Mouse (Mus musculus) frontal cortex, postnatal 14 days (tissue): Measurements from ENCODE around the gene Gstm6.

ENCODE experiments used
- DNase-seq, 2 experiments: peaks; one replicate each; pipeline ENCODE4 v3.0.0; 2022; ENCODE audit warnings: low spot score in 2 of 2

The Gstm6 gene

GRCm38 (mm10) chr3:107940524-107940923, 3.0 kb downstream of the Gstm6 start:
- DNase-seq = no peak

GRCm38 (mm10) chr3:107939830-107940229, 3.7 kb downstream of the Gstm6 start:
- peak in 1 of 2 experiments; percentile 37 for DNase-seq

GRCm38 (mm10) chr3:107939403-107939802, 4.1 kb downstream of the Gstm6 start:
- DNase-seq = peak; percentile 36 to 43

GRCm38 (mm10) chr3:107935888-107936287, 7.7 kb downstream of the Gstm6 start:
- DNase-seq = no peak

DNA sequence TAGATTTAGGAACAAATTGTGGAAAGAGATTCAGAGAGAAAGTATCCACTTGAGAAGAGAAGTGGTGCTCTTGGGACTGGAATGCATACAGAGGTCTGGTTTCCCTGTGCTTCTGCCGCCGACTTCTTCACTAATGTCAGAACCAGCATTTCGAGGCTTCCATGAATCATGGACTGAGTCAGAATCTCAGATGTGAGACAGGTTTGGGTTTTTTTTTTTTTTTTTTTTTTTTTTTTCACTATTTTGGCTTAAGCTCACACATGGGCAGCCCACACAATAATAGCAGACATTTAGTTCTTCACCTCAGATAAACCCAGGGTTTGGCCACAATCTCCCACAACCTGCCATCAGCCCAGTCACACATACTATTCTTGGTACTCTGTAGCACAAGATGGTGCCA, 8.3 kb downstream of the Gstm6 start:
- no peak for DNase-seq

GRCm38 (mm10) chr3:107932128-107932527, 11.4 kb downstream of the Gstm6 start:
- no peak for DNase-seq

GRCm38 (mm10) chr3:107931670-107932069, 11.9 kb downstream of the Gstm6 start, which contains the start of gene Gstm7:
Gene Gstm7 (minus strand): TSS chr3:107931817.
- peak; percentile 95 to 97 for DNase-seq

DNA sequence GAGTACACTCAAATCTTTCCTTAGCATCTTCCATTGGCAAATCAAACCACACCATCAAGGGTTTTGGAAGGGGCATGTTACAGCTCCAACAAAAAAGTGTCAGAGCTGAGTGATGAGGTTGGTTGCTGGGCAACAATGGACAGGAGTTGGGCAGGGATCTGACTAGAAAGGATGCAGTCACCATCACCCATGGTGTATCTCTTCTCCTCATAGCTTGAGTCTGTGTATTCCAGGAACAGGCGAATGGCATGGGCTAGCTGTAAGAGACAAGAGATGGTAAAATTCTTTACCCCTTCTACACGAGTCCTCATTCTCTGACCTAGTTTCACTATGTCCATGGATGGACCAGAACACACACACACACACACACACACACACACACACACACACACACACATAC, 12.4 kb downstream of the Gstm6 start:
- DNase-seq = no peak

- no peak for DNase-seq
Measured at GRCm38 (mm10) chr3:107929731-107930130, 13.8 kb downstream of the Gstm6 start.

GRCm38 (mm10) chr3:107929243-107929642, 14.3 kb downstream of the Gstm6 start:
- no peak for DNase-seq

DNA sequence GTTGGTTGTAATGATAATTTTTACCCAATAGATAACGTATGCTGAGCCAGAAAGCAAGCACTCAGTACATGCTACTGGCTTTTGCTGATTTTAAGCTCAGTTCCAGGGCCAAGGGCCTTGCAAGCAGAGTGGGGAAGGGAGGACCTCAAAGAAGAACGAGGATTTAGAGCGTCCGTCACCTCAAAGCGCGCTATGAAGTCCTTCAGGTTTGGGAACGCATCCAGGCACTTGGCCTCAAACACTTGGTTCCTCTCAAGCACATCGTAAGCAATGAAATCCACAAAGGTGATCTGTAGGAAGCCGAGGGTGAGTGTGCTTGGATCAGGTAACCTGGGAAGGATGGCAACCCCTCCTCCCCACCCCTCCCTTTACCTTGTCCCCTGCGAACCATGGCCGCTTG, 14.9 kb downstream of the Gstm6 start:
- no peak for DNase-seq

- no peak for DNase-seq
Measured at GRCm38 (mm10) chr3:107927841-107928240, 15.7 kb downstream of the Gstm6 start.

DNA sequence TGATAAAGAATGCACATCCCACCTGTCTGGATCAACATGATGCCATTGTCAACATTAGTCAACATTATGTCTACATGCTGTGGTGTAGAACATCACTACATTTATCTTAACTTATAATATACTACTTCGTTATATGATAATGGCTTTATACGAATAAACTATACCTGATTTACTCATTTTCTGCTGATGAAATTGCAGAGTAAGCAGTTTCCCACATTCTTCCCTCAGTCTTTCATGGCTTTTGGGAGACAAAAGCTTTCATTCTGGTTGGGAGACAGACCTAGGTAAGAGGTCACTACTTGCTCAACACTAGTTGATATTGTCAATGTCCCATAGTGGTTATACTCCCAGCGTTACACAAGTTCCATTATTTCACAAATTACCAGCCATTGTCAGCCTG, 18.2 kb downstream of the Gstm6 start:
- DNase-seq = no peak

DNA sequence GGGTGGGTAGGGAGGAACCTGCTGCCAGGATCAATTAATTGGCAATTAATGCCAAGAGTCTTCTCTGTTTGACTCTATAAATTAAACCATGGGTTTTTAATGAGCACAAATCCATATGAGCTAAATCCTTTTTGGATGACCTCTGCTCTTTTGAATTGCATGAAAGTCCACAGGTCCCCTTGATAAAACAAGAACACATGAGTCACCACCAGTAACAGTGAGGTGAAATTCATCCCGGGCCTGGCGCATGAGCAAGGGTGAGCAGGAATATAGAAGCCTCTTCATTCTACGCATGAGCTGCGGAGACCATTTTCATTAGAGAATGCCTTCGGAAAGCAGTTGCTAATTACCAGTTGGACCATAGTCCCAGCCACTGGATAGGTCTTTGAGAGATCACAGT, 23.2 kb downstream of the Gstm6 start:
- DNase-seq = no peak

- peak in 1 of 2 experiments; percentile 57 for DNase-seq
Measured at GRCm38 (mm10) chr3:107917783-107918408, 25.7 kb downstream of the Gstm6 start.

GRCm38 (mm10) chr3:107917097-107917496, 26.5 kb downstream of the Gstm6 start:
- no peak for DNase-seq

DNA sequence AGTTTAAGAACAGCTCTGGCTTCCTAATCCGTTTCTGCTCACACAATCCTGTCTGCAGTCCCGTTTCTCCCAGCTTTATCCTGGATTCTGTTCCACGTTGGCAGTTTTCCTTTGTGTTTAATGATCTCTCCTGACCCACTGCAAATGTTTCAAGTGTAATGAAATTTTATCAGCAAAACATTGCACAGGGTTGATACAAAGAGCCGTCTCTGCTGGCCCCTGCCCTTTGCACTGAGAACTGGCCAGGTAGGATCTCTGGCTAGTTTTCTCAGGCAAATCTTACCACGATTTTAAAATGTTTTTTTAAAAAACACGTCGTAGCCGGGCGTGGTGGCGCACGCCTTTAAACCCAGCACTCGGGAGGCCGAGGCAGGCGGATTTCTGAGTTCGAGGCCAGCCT, 26.9 kb downstream of the Gstm6 start:
- DNase-seq = no peak

DNA sequence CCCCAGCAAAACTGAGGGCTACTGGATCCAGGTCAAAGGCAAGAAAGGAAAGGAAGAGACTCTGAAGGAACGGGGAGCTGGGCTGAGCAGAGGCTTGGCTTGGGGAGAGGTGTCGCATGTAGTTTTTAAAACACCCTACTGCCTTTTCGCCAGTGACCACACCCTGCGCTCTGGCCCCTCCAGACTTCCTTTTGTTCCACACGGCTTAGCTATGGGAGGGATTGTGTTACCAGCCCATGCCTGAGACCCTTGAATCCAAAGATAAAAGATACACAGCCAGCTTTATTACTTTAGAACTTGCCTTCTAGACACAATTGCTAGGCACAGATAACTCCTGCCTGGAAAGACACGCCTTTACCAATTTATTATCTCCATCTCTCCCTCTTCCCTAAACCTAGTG, 37.6 kb downstream of the Gstm6 start:
- DNase-seq = no peak

DNA sequence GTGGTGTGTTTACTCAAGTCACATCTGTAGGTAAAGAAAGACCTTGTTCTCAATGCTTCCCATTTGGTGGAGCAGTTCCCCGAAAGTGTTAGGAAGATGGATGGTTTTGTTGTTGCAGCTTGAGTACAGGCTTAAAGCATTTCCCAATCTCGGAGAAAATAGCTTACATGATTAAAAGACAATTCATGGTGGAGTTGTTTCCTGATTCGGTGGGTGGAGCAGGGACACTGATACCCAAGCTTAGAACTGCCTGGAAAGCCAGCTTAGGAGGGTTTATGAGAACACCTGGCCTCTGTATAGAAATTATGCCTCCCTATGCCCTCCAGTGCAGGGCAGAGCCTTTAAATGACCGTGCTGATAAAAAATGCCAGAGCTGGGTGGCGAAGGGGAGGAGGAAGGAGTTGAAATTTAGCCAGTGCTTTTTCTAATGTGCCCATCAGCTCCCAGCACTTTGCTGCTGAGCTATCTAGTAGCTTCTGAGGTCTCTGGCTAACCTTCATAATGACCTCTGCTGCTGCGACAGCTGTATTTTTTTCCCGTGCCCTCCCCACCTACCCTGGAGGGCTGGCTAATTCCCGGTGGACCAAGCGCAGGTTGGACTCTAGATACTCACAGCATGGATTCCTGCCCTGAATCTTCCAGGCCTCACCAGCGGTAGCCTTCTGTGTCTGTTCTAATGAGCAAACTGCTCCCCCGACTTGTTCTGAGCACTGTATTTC, 42.4 kb downstream of the Gstm6 start:
- DNase-seq = no peak

DNA sequence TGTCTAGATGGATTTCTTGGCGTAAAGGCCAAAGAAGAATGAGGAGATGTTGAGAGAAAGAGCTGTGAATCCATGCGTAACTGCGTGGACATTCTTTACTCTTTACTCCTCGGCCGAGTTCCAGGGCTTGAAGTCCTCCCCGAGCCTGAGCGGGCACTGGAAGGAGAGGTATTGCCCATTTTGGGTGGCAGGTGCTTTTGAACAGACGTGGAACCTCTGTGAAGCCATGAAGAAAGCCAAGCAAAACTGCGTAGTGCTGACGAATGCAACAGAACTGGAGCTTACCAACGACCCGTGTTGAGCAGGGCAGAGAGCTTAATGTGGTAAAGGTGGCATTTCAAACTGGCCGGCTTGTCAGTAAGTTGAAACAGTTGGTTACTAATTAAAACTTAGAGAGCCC, 44.9 kb downstream of the Gstm6 start:
- DNase-seq = no peak

GRCm38 (mm10) chr3:107895720-107896569, 47.6 kb downstream of the Gstm6 start, which contains the start of gene Gstm5:
Gene Gstm5 (plus strand): TSS chr3:107895821.
- peak; percentile 80 for DNase-seq

GRCm38 (mm10) chr3:107895194-107895719, 48.3 kb downstream of the Gstm6 start:
- no peak for DNase-seq
